Mouse (Mus musculus) brain, embryonic 14.5 days (tissue): ENCODE measurements at regions not wholly inside any gene's neighbourhood (a gene's known extent, or its start where the extent isn't known, plus 50 kb on each side); places are given as distances from the start of the nearest gene placed in this dataset.

Source experiments
- DNase-seq: peaks from one replicate; pipeline ENCODE4 v3.0.0-alpha.2; 2011; ENCODE audit warnings: low read depth
- CTCF ChIP-seq: fragments of 200-500 bp; IDR thresholded peaks from 2 replicates; pipeline ENCODE4 v1.5.1; 2012; ENCODE audit warnings: inconsistent platforms, mild to moderate bottlenecking, moderate library complexity, borderline replicate concordance; ENCODE audit not compliant: insufficient read depth, insufficient read length; ENCODE audit errors: extremely low read depth
- POLR2A ChIP-seq: fragments of 200-500 bp; IDR thresholded peaks from 2 replicates; pipeline ENCODE4 v1.6.1; 2012; ENCODE audit warnings: mild to moderate bottlenecking, inconsistent platforms, borderline replicate concordance; ENCODE audit not compliant: poor library complexity, insufficient read depth, insufficient read length, severe bottlenecking; ENCODE audit errors: extremely low read depth

GRCm38 (mm10) chr4:98236006-98236783 lies 146.9 kb downstream of the Tm2d1 start:
- TF ChIP-seq POLR2A, result no peak
- TF ChIP-seq CTCF, result no peak
- DNase-seq, result no peak

- TF ChIP-seq CTCF (no peak), POLR2A (no peak)
- DNase-seq, result no peak
Observed at GRCm38 (mm10) chr4:98228193-98228592, 154.9 kb downstream of the Tm2d1 start.

GRCm38 (mm10) chr4:98224366-98224765 lies 158.7 kb downstream of the Tm2d1 start:
- TF ChIP-seq POLR2A (no peak), CTCF (no peak)
- no peak for DNase-seq

- DNase-seq, result peak; percentile 46
- TF ChIP-seq CTCF (no peak), POLR2A (no peak)
Observed at GRCm38 (mm10) chr4:98223429-98223828, 159.7 kb downstream of the Tm2d1 start.

GRCm38 (mm10) chr4:98221566-98221965 lies 161.5 kb downstream of the Tm2d1 start:
- DNase-seq, result no peak
- TF ChIP-seq POLR2A, result no peak
- TF ChIP-seq CTCF, result no peak

GRCm38 (mm10) chr4:98215218-98215617 lies 167.9 kb downstream of the Tm2d1 start:
- peak; percentile 30 for DNase-seq
- TF ChIP-seq POLR2A, result no peak
- TF ChIP-seq CTCF, result no peak

- no peak for TF ChIP-seq CTCF
- no peak for TF ChIP-seq POLR2A
- DNase-seq, result no peak
Observed at GRCm38 (mm10) chr4:98207446-98207845, 175.7 kb downstream of the Tm2d1 start.

GRCm38 (mm10) chr4:98206245-98206970 lies 176.7 kb downstream of the Tm2d1 start:
- DNase-seq, result no peak
- TF ChIP-seq CTCF, result no peak
- no peak for TF ChIP-seq POLR2A

GRCm38 (mm10) chr4:98203129-98203528 lies 180.0 kb downstream of the Tm2d1 start:
- TF ChIP-seq POLR2A (no peak), CTCF (no peak)
- no peak for DNase-seq

- no peak for DNase-seq
- no peak for TF ChIP-seq POLR2A
Observed at GRCm38 (mm10) chr4:98202232-98202631, 180.9 kb downstream of the Tm2d1 start.

GRCm38 (mm10) chr4:98201102-98201501 lies 182.0 kb downstream of the Tm2d1 start:
- no peak for TF ChIP-seq POLR2A
- no peak for TF ChIP-seq CTCF
- DNase-seq, result no peak

GRCm38 (mm10) chr4:98200701-98201100 lies 182.4 kb downstream of the Tm2d1 start:
- no peak for DNase-seq
- no peak for TF ChIP-seq POLR2A
- TF ChIP-seq CTCF, result no peak

- no peak for TF ChIP-seq POLR2A
- TF ChIP-seq CTCF, result no peak
- no peak for DNase-seq
Observed at GRCm38 (mm10) chr4:98190318-98190717, 192.8 kb downstream of the Tm2d1 start.

- no peak for TF ChIP-seq CTCF
- DNase-seq, result no peak
Observed at GRCm38 (mm10) chr4:98189894-98190293, 193.2 kb downstream of the Tm2d1 start.
